In the genomic region with DNA sequence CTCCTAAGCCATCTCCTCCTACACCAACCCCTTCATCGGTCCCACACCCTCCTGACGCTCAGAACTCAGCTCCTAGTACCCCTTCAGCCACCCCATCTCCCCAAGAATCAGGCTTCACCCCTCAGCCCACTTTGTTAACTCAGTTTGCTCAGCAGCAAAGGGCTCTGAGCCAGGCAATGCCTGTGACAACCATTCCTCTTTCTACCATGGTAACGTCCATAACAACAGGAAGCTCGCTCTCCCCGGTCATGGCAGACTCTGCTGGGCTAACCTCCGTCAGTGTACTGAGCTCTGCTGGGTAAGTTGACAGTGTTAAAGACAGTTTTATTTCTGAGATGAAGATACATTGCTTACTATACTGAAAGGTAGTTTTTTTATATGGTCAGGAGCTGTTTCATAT, we compare ENCODE assay signal across 24 mouse cellular contexts. TPM values are rescaled to one million over a fixed set of nuclear protein-coding genes. Genes with fewer than 3 reads are reported as not detected.
"Had no signal": no experiment of that assay in that cellular context is flagged by ENCODE, and none has a peak within 500 bp of the region (broad histone marks: within the 10 kb centered on the region; RNA-seq: fewer than 3 reads in every experiment).

No protein-coding gene starts in this region.

- H3K27ac ChIP-seq: liver, embryonic 15.5 days; lung, embryonic 15.5 days; macrophage; neural tube, embryonic 13.5 days; stomach, embryonic 15.5 days; stomach, postnatal 0 days had no signal

- H3K4me3 ChIP-seq: liver, embryonic 15.5 days; lung, embryonic 15.5 days; megakaryocyte, embryonic 14.5 days; neural tube, embryonic 13.5 days; stomach, embryonic 15.5 days had no signal

- H3K9ac ChIP-seq: liver, embryonic 15.5 days; liver, postnatal 0 days; lung, embryonic 15.5 days; neural tube, embryonic 13.5 days; stomach, embryonic 15.5 days had no signal

- DNase-seq: liver, postnatal 0 days; lung, adult 2 months; lung, postnatal 14 days; lung, postnatal 36 days; right cerebral cortex, postnatal 14 days; thymus, adult 2 months; thymus, postnatal 25 days; thymus, postnatal 4 days had no signal

- H3K9me3 ChIP-seq: liver, embryonic 15.5 days; lung, embryonic 15.5 days; megakaryocyte, embryonic 14.5 days; neural tube, embryonic 13.5 days; stomach, embryonic 15.5 days had no signal

- H3K27me3 ChIP-seq: liver, embryonic 15.5 days; lung, embryonic 15.5 days; megakaryocyte, embryonic 14.5 days; neural tube, embryonic 13.5 days; stomach, embryonic 15.5 days had no signal

- H3K4me1 ChIP-seq: liver, embryonic 15.5 days; lung, embryonic 15.5 days; neural tube, embryonic 13.5 days; stomach, embryonic 15.5 days had no signal

- H3K4me2 ChIP-seq: liver, embryonic 15.5 days; lung, embryonic 15.5 days; midbrain, embryonic 11.5 days; neural tube, embryonic 13.5 days; stomach, embryonic 15.5 days had no signal

- ATAC-seq: liver, postnatal 0 days; lung, postnatal 0 days; midbrain, embryonic 16.5 days had no signal

RNA-seq across cellular contexts. Expression of a gene that starts 3.2 kb away (rescaled TPM):
- total RNA-seq: megakaryocyte progenitor cell, adult 5-6 weeks; monocyte, adult 5-6 weeks; neutrophil, adult 5-6 weeks had no signal
- polyA plus RNA-seq: liver, postnatal 0 days; lung, adult 2 months; lung, postnatal 0 days; macrophage; spleen, adult 2 months; stomach, embryonic 15.5 days; stomach, postnatal 0 days; testis, adult 2 months; thymus, adult 2 months; urinary bladder, adult 2 months had no signal

RNA-seq across cellular contexts. Expression of a gene that starts 38.0 kb away (rescaled TPM):
- total RNA-seq: megakaryocyte progenitor cell, adult 5-6 weeks; monocyte, adult 5-6 weeks; neutrophil, adult 5-6 weeks had no signal
- polyA plus RNA-seq: macrophage had no signal
